In the genomic region with DNA sequence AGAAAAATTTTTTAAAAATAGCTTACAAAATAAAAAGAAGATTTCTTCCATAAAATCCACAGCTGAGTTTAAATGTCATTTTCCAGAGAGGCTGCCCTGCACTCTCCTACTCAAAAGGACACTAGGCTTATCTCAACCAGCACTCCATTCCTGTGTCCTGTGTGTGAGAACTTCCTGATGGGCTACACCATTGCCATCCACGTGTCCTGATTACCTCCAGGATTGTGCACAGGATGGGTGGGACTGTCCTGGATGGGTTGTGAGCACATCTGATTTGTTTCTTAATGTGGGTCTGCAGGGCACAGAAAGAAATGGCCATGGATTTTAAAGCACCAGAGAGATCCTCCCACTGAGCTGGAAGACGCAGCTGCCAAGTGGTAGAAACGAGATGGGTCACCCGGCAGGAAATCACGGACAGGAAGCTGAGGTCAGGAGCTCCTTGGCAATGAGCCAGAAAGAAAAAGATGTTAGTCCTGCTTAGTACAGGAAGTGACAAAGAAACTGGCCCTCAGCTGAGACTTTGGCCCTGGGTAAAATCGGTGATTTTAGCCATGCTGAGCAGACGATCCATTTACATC, we compare ENCODE assay signal across 8 mouse cellular contexts.
DNase-seq lines count a peak whose midpoint lies in the region; ATAC-seq lines count a peak whose summit lies in the region.

No protein-coding gene starts in this region.

- peaks cover 8% of the 10 kb centered on the region for H3K4me1 ChIP-seq in neural tube, embryonic 13.5 days (replicated peaks)
- H3K4me1 ChIP-seq in neural tube, embryonic 15.5 days = peaks cover 3% of the 10 kb centered on the region; the same call in 1 of the 2 replicates
- peaks cover 21% of the 10 kb centered on the region for H3K4me1 ChIP-seq in kidney, embryonic 15.5 days

- H3K4me3 ChIP-seq in neural tube, embryonic 13.5 days = no peak overlapping the region
- no peak overlapping the region for H3K4me3 ChIP-seq in neural tube, embryonic 15.5 days (replicated peaks)
- H3K4me3 ChIP-seq in kidney, embryonic 15.5 days (replicated peaks) = no peak overlapping the region

- no peaks in the 10 kb centered on the region for H3K9me3 ChIP-seq in neural tube, embryonic 13.5 days
- H3K9me3 ChIP-seq in neural tube, embryonic 15.5 days (replicated peaks) = no peaks in the 10 kb centered on the region
- no peaks in the 10 kb centered on the region for H3K9me3 ChIP-seq in kidney, embryonic 15.5 days (replicated peaks)

- WGBS in neural tube, embryonic 13.5 days = 47% methylated on average over 7 of the region's 7 CpGs
- 43% methylated on average over 7 of the region's 7 CpGs for WGBS in neural tube, embryonic 15.5 days
- 15% methylated on average over 7 of the region's 7 CpGs for WGBS in kidney, embryonic 15.5 days

- 0 out of 2 replicates have a peak overlapping the region, but pooled peaks have one; percentile 10 for H3K27ac ChIP-seq in neural tube, embryonic 13.5 days (replicated peaks)
- no peak overlapping the region for H3K27ac ChIP-seq in neural tube, embryonic 15.5 days (replicated peaks)
- peak overlapping the region; percentile 68 for H3K27ac ChIP-seq in kidney, embryonic 15.5 days

- no peak overlapping the region for H3K9ac ChIP-seq in neural tube, embryonic 13.5 days
- no peak overlapping the region for H3K9ac ChIP-seq in neural tube, embryonic 15.5 days (replicated peaks)
- H3K9ac ChIP-seq in kidney, embryonic 15.5 days = no peak overlapping the region

- peak; percentile 57 for DNase-seq in mesoderm, embryonic 11.5 days (ENCODE audit: low read depth, low spot score)
- DNase-seq in testis, postnatal 10 days (ENCODE audit: low spot score) = no peak
- DNase-seq in frontal cortex, postnatal 14 days (ENCODE audit: low spot score in 2 of 2) = no peak

- no peak overlapping the region for H3K4me2 ChIP-seq in neural tube, embryonic 13.5 days
- no peak overlapping the region for H3K4me2 ChIP-seq in neural tube, embryonic 15.5 days
- H3K4me2 ChIP-seq in kidney, embryonic 15.5 days = no peak overlapping the region

- H3K27me3 ChIP-seq in neural tube, embryonic 13.5 days = no peaks in the 10 kb centered on the region
- no peaks in the 10 kb centered on the region for H3K27me3 ChIP-seq in neural tube, embryonic 15.5 days (replicated peaks)
- H3K27me3 ChIP-seq in kidney, embryonic 15.5 days = no peaks in the 10 kb centered on the region

- H3K36me3 ChIP-seq in neural tube, embryonic 13.5 days = no peaks in the 10 kb centered on the region
- no peaks in the 10 kb centered on the region for H3K36me3 ChIP-seq in neural tube, embryonic 15.5 days
- H3K36me3 ChIP-seq in kidney, embryonic 15.5 days = no peaks in the 10 kb centered on the region

- no peak for ATAC-seq in neural tube, embryonic 13.5 days (ENCODE audit: low read depth)
- no peak for ATAC-seq in neural tube, embryonic 15.5 days (ENCODE audit: low FRiP score)
- ATAC-seq in granulocyte monocyte progenitor cell, adult 5-6 weeks (replicated peaks; ENCODE audit: poor library complexity, severe bottlenecking) = peak; percentile 27
- peak; percentile 31; the same call in 1 of the 2 replicates for ATAC-seq in kidney, embryonic 15.5 days (replicated peaks; ENCODE audit: low FRiP score)
- no peak for ATAC-seq in megakaryocyte-erythroid progenitor cell, adult 5-6 weeks (replicated peaks; ENCODE audit: low FRiP score, low TSS enrichment, poor library complexity, severe bottlenecking)

Comparison
In these comparisons a context has a peak if more than half of its experiments do, and no peak if none do; other contexts are left out.
1. ATAC-seq: peak in granulocyte monocyte progenitor cell, adult 5-6 weeks (single experiment) and kidney, embryonic 15.5 days (single experiment); none in neural tube, embryonic 13.5 days (single experiment), neural tube, embryonic 15.5 days (single experiment) and megakaryocyte-erythroid progenitor cell, adult 5-6 weeks (single experiment).